Mouse (Mus musculus) spleen, adult 2 months (tissue): ENCODE results near the gene Phf5a.

ENCODE experiments used
- CTCF ChIP-seq: fragments of 200-500 bp; IDR thresholded peaks from 2 replicates; pipeline ENCODE4 v1.5.1; 2011; ENCODE audit warnings: mild to moderate bottlenecking, inconsistent platforms; ENCODE audit not compliant: insufficient read depth, insufficient read length, insufficient replicate concordance; ENCODE audit errors: extremely low read depth
- POLR2A ChIP-seq: fragments of 200-500 bp; IDR thresholded peaks from 2 replicates; pipeline ENCODE4 v1.6.1; 2011; ENCODE audit warnings: low read depth, low read length, inconsistent platforms

- peak; percentile 93 for TF ChIP-seq CTCF
- TF ChIP-seq POLR2A, result no peak
Measured at GRCm38 (mm10) chr15:81831136-81831825, 40.4 kb downstream of the Phf5a start.
